Mouse (Mus musculus) embryonic fibroblast, embryonic 13.5 days (primary cell): Measurements from ENCODE around the gene Zan.

ENCODE experiments used
- CTCF ChIP-seq: IDR thresholded peaks from 2 replicates; pipeline ENCODE4 v1.5.1; 2011; ENCODE audit warnings: mild to moderate bottlenecking, control low read depth, low read length, moderate library complexity, borderline replicate concordance; ENCODE audit not compliant: insufficient read depth
- POLR2A ChIP-seq: IDR thresholded peaks from 2 replicates; pipeline ENCODE4 v1.6.1; 2011; ENCODE audit warnings: low read depth, mild to moderate bottlenecking, control low read depth, low read length, moderate library complexity

- TF ChIP-seq POLR2A = no peak
- no peak for TF ChIP-seq CTCF
Observed at GRCm38 (mm10) chr5:137346388-137346787, 130.5 kb downstream of the Zan start.
